Mouse (Mus musculus) kidney, postnatal 10 days (tissue): Measurements from ENCODE around the gene Umad1.

ENCODE experiments used
- DNase-seq: peaks from one replicate; pipeline ENCODE4 v3.0.0; 2021; ENCODE audit warnings: mixed read lengths

The Umad1 gene

DNA sequence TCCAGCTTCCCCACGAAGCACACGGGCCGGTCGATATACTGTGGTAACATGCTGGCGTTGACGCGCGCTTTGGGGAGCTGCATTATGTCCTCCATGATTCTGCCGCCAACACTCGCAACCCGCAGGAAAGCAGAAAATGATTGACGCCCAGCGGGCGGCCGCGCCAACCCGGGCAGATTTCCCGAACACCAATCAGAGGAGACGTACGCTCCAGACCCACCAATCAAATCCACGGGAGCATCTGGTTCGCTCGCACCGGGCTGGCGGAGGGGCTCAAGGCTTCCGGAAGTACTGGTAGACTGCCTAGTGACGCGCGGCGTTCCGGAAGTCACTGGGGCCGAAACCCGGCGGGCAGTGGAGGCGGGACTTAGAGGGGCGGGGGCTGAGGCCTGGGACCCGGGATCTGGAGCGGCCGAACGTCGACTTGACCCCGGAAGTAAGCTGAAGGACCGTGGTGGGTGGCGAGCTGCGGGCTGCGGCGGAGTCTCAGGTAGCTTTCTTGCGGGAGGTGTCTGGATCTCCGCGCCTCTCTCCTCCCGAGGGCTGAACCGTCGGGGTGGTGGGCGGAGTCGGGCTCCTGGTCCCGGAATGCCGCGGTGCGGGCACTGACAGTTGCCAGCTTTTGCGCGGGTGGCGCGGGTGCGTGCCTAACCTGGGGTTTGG is at the start of gene Umad1, which contains the start of the genes Rpa3 and Gm45062:
Umad1 (plus strand) TSS at position 285 of the 663 bp plus-strand sequence.
Rpa3 (minus strand) TSS at position 170 of the 663 bp plus-strand sequence.
Gm45062 (plus strand) TSS at position 447 of the 663 bp plus-strand sequence.
- DNase-seq = peak; percentile 98

- DNase-seq = peak; percentile 35
These were observed 49.3 kb upstream of the Umad1 start for GRCm38 (mm10) chr6:8209866-8210186.

- no peak for DNase-seq
These were observed 48.4 kb upstream of the Umad1 start for GRCm38 (mm10) chr6:8210661-8211060.

GRCm38 (mm10) chr6:8227035-8227434 is 32.1 kb upstream of the Umad1 start:
- DNase-seq = no peak

DNA sequence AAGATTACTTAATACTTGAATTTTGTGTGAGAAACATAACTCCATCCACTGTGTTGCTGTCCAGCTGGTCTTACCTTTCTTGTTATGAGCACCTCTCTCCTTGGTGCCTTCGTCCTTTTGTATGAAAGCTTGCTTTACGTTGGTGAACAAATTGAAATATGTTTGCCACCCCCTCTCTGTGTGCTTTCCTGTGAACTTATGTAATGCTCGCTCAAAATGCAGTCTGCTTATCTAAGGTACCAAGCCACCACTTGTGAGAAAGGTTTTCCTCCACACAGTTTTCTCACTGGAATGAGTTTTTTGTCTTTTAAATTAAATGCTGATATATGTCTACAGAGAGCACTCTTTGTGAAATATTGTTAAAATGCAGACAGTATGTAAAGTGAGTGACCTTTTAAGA is 30.5 kb upstream of the Umad1 start:
- no peak for DNase-seq

DNA sequence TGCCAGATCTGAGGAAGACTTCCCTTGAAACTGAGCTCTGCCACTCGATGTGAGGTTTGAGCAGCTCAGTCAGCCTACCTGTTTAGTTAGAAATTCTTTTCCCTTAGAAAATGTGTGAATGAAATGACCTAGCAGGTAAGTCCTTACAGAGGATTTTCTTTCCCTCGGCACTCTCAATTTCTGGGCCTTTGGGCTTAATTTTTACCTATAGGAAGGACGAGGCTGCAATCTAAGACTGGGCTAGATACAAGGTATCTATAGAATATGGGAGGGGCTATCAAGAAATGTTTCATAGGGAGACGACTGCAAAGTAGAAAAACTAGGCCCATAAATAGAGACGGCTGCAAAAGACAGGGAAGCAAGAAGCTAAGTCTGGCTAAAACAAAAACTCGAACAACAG is 772 bp upstream of the Umad1 start:
- no peak for DNase-seq

DNA sequence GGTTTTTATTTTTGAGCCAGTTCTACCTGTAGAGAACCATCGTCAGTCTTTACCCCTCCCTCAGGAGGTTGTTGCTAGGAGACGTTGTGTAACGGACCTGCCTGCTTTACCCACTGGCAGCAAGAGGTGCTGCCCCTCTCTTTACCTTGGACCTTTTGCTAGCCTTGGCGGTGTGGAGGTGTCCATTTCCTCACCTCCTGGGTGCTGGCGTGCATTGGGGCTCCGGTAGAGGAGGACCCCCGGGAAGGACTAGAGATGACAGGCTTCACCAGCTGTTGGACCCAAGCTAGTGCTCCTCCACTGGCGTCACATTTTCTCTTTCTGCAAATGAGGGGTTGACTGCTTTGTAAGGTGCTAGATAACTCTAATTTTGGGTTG is 568 bp downstream of the Umad1 start:
- no peak for DNase-seq

GRCm38 (mm10) chr6:8271047-8271446 is 12.0 kb downstream of the Umad1 start:
- DNase-seq = no peak

- peak; percentile 71 for DNase-seq
These were observed 15.4 kb downstream of the Umad1 start for GRCm38 (mm10) chr6:8274387-8275054.

DNA sequence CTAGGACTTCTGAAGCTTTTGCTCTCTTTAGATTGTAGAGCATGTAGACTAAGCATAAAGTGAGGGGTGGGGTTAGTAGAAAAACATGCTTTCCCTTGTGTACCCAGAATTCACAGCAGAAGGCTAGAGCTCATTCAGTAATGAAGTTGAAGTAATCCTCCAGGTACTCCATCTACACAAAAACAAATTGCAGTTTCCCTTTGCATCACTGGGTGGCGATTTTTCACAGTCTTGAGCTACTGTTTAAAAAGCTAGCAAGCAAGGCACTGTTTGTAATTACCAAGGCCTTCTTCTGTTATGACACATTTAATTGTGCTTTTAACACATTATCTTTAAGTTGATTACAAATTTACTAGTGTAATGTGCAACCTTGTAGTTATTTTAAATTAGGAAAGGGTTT is 16.0 kb downstream of the Umad1 start:
- peak; percentile 80 for DNase-seq

DNA sequence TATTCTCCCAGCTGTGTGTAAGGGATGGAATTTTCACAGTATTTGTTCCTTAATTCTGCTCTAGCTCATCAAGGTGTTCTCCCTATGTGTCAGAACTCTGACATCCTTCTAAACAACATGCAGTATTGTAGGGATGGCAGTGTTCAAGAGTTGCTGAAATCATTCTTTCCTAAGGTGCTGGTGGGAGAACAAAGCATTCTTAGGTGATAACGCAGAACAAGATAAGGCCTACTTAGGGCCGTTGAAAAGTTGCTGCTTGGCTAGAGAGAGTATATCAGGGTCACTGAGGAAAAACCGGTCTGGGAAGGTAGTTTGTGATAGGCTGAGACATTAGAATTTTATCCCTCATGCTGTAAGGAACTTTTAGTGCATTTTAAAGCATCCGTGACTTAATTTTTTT is 17.3 kb downstream of the Umad1 start:
- no peak for DNase-seq

DNA sequence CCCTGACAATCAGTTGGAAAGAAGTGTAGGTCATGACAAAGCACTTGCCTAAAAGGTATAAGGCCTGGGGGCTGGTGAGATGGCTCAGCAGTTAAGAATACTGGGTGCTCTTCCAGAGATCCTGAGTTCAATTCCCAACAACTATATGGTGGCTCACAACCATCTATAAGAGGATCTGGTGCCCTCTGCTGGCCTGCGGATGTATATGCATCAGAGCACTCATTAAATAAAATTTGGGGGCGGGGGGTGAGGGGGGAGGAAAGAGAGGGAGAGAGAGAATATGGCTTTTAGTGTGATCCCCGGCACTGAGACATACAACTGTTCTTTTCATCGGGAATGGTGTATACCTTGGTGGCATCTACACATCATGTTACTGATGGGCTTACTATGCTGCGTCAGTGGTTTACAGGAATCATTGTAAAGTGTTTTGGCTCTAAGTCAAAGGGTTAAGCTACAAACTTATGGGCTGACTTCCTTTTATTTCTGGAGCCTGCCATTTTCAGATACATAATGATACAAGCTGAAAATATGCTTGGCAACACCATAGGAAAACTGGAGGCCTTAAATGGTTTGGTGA is 19.4 kb downstream of the Umad1 start:
- DNase-seq = no peak

DNA sequence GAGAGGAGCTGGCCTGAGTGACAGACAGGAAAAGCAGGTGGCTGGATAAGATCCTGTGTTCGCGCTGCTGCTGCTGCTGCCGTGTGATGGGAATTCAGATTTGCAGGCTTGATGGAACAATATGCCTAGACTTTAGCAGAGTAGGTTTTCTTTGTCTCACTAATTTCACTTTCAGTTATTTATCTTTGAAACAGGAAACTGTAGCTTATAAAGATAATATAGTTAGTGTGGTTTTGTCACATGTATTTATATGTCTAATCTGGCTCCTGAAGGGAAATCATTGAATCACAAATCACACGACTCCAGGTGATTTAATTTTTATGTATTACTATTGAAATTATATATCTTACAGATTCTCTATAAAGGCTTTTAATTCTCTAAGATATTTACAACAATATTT is 24.2 kb downstream of the Umad1 start:
- DNase-seq = no peak

DNA sequence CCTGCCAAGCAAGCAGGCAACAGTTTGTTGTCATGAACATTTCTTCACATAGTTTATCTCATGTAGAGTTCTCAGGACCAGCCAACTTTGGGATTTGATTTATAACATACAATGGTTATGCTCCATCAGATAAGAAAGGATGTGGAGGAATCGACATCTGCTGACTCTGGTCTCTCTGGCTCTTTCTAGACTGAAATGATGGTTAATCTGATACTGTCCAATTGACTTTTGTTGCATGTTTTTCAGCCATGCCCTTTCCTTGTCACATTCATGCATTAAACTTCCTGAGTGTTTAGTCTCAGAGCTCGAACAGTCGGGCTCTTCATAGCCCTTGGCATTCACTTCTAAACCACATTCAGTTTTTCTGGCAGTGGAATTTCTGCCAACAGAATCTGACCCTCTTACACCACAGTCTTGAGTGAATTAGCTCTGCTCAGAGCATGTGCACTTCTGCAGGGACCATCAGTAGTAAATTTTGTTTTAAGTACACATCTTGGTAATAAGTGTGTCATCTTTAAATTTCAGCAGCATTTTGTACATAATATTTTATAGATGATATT is 26.4 kb downstream of the Umad1 start:
- no peak for DNase-seq

DNA sequence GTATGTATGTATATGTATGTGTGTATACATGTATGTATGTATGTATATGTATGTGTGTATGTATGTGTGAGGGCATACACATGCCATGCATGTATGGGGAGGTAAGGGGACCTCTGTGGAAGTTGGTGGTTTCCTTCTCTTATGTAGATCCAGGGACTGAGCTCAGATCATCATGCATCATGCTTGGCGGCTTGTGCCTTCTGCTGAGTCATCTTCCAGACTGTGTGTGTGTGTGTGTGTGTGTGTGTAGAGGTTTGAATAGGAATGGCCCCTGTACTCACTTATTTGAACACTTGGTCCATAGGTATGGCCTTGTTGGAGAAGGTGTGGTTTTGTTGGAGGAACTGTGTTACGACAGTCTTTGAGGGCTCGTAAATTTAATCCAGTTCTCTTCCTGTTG is 27.1 kb downstream of the Umad1 start:
- DNase-seq = no peak

- no peak for DNase-seq
These were observed 29.9 kb downstream of the Umad1 start for GRCm38 (mm10) chr6:8288755-8289580.

DNA sequence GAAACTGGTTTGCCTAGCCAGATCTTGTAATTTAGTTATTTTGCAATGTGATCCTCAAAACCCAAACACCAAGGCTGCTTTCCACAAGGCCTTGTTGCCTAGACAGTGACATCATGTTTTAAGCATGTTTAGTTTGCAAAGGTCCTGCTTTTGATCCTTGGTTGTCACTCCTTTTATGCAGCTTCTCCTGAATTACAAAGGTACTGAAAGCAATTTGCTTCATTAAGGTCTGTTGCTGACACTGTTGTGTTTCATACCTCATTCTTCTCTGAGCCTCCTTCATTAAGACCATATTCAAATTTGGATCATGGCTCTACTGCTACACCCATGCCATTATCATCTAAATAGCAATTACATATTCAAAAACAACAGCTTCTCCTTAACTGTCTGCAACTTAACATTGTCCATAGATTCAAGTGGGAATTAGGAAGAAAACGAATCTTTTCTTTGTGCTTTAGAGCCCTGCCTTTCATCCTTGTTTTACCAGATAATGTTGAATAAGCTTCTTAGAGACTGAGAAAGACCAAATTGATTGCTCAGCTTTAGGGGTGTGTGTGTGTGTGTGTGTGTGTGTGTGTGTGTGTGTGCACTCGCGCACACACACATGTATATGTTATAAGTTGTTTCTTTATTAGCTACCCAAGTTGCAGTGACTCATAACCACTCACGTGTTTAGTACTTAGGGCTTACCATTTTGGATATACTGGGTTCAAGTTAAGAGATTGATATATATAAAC is 35.1 kb downstream of the Umad1 start:
- no peak for DNase-seq

GRCm38 (mm10) chr6:8299066-8299863 is 40.2 kb downstream of the Umad1 start:
- DNase-seq = no peak

DNA sequence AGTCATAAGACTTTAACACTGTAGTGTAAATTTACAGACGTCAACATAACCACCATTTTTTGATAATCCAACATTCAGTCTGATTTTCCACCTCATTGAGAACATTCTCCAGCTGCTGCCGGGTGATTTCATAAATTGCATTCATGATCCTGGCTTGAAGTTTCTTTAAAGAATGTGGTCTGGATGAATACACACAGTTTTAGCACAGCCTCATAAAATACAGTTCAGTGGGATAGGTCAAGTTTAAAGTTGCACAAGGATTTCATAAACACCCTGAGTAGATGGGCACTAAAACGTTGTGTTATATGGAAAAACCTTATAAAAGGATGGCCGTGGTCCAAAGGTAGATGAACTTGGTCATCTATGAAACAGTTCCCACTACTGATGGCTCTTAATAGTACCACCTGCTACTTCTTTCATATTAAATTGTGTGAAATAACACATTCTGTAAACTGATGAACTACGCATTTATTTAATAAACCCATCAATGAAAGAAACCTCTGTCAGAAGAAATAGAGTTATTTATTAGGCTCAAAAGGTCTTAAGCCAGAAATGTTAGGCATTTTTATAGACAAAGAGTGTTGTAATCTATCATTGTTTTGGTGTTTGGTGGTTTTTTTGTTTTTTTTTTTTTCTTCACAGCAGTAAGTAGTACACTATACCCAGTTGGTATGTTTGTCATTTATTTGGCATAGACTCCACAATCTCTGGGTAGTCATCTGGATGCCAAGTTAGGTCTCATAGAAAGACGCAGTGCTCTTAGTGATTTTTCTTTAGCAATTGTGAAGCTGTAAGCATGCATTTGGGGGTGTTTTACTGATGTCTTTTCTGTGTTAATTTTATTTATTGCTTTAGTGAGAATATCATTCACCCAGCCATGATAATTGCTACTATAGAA is 49.0 kb downstream of the Umad1 start:
- DNase-seq = no peak

DNA sequence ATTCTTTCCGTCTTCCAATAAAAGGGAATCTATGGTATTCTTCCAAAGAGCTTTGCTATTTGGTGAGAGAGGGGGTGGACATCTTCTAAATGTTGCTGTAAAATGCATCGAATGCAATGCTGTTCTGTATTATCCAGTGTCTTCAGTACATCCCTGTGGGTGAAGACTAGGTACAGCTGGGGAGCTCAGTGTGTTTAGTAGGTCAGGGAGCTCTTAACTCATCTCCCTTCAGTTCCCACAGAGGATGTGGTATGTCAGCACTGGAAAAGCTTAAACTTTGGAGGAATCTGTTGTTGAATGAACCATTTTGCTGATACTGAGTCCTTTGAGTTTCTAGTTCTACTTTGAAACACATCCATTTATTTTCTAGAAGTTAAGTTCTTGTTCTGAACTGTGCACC is 53.5 kb downstream of the Umad1 start:
- no peak for DNase-seq

- DNase-seq = no peak
These were observed 57.1 kb downstream of the Umad1 start for GRCm38 (mm10) chr6:8316201-8316600.
